Mouse (Mus musculus) neural tube, embryonic 12.5 days (tissue): Measurements from ENCODE around the gene Anks1b. TPM values are rescaled to one million over a fixed set of nuclear protein-coding genes. Genes with fewer than 3 reads are reported as not detected.

ENCODE experiments used
- ATAC-seq: fragments of 200-750 bp; cut with Nextera tagmentation; 2 replicates; pipeline ENCODE4 v1.8.0; 2017; ENCODE audit warnings: low read depth, mild to moderate bottlenecking, moderate TSS enrichment, moderate library complexity; ENCODE audit not compliant: low FRiP score
- H3K27ac ChIP-seq: fragments of 300-500 bp; sonication (generic); 2 replicates; pipeline ENCODE4 v1.5.1; 2016
- H3K27me3 ChIP-seq: fragments of 300-500 bp; sonication (generic); replicated peaks from 2 replicates; pipeline ENCODE4 v1.6.1; 2016; ENCODE audit warnings: mild to moderate bottlenecking
- H3K36me3 ChIP-seq: fragments of 300-500 bp; sonication (generic); 2 replicates; pipeline ENCODE4 v1.6.1; 2016; ENCODE audit warnings: mild to moderate bottlenecking
- H3K4me1 ChIP-seq: fragments of 300-500 bp; sonication (generic); 2 replicates; pipeline ENCODE4 v1.6.1; 2016
- H3K4me2 ChIP-seq: fragments of 300-500 bp; sonication (generic); replicated peaks from 2 replicates; pipeline ENCODE4 v1.6.1; 2016; ENCODE audit warnings: mild to moderate bottlenecking
- H3K4me3 ChIP-seq: fragments of 300-500 bp; sonication (generic); 2 replicates; pipeline ENCODE4 v1.5.1; 2016
- H3K9ac ChIP-seq: fragments of 300-500 bp; sonication (generic); 2 replicates; pipeline ENCODE4 v1.6.1; 2016; ENCODE audit warnings: mild to moderate bottlenecking
- H3K9me3 ChIP-seq: fragments of 300-500 bp; sonication (generic); 2 replicates; pipeline ENCODE4 v1.6.1; 2016; ENCODE audit warnings: mild to moderate bottlenecking
- WGBS: fragments of 180-500 bp; shearing (Covaris S2); methylation state at CpG from one replicate; pipeline ENCODE4 v1.1.7; 2016; 5-methylcytosine and 5-hydroxymethylcytosine counted together
- polyA plus RNA-seq: library from polyadenylated mRNA; unstranded; fragments of >200 nt; fragmentation: Nextera tagmentation; extraction: Ambion mirVana; gene quantifications from 2 replicates; pipeline ENCODE4 v1.2.1, GENCODE M21; 2016

Anks1b gene
- polyA plus RNA-seq, 1 experiment from 2014 or later, result 25.1 TPM

DNA sequence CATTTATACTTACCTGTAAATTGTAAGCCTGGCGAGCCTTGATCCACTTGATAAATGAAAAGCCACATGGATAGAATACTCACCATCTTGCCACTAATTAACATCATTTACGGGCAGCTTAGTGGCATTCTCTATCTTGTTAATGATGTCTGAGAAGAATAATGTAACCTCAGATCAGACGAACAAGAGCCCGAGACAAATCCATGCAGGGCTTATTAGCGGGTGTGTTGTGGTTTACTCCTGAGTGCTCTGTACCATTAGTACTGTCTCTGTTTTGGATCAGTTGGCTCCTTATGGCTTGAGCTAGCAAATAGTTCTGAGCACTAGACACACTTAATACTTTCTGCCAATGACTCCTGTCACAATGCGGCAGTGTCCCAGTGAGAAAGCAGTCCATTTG lies 220.6 kb downstream of the Anks1b start:
- Histone ChIP-seq H3K4me1 (no peaks in the 10 kb centered on the region), H3K27me3 (no peaks in the 10 kb centered on the region), H3K4me3 (no peak overlapping the region), H3K36me3 (no peaks in the 10 kb centered on the region), H3K9me3 (no peaks in the 10 kb centered on the region), H3K27ac (no peak overlapping the region), H3K4me2 (no peak overlapping the region), H3K9ac (no peak overlapping the region)
- no peak for ATAC-seq
- WGBS, result 85% methylated on average over 6 of the region's 6 CpGs

DNA sequence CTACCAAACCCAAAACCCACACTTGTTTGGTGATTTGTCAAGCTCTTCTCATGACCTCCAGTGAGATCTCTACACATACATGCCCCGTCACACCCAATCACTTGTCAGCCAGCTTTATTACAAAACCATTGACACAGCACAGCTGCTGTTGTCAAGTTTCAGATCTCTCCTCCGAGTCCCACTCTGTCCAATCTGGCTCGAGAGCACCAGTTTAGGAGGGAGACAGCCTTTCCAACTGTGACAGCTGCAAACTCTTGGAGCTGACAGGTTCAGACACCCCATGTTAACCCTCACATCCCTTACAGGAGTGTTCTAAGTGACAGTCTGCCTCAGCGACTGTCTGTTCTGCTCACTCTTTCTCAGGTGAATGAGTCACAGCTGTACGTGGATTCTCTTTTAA lies 239.4 kb downstream of the Anks1b start:
- no peak for ATAC-seq
- Histone ChIP-seq H3K36me3 (no peaks in the 10 kb centered on the region), H3K27ac (no peak overlapping the region), H3K27me3 (no peaks in the 10 kb centered on the region), H3K9ac (no peak overlapping the region), H3K9me3 (no peaks in the 10 kb centered on the region), H3K4me1 (no peaks in the 10 kb centered on the region), H3K4me2 (no peak overlapping the region), H3K4me3 (no peak overlapping the region)
- 71% methylated on average over 5 of the region's 5 CpGs for whole genome bisulfite sequencing

DNA sequence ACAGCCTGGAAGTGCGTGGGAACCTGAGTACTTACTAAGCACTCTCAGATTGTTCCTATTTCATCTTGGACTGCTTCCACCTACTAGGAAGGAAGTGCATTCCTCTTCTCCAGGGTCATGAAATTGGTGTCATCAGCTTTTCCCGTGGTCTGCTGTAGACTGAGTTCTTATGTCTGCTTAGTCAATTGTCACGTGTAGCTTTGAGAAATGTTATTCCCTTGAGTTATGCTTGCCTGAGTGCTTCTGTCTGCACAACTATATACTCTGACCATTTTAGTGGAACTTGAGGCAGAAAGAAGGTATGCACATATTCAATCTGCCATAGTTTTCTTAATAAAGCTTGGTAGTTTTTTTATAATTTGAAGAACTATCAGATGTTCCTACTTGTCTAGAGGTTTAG lies 243.6 kb downstream of the Anks1b start:
- H3K9me3 ChIP-seq, result no peaks in the 10 kb centered on the region
- 82% methylated on average over 3 of the region's 3 CpGs for whole genome bisulfite sequencing
- H3K4me2 ChIP-seq, result no peak overlapping the region
- no peak for ATAC-seq
- H3K27me3 ChIP-seq, result no peaks in the 10 kb centered on the region
- no peaks in the 10 kb centered on the region for H3K4me1 ChIP-seq
- no peak overlapping the region for H3K27ac ChIP-seq
- H3K36me3 ChIP-seq, result no peaks in the 10 kb centered on the region
- no peak overlapping the region for H3K4me3 ChIP-seq
- H3K9ac ChIP-seq, result no peak overlapping the region

DNA sequence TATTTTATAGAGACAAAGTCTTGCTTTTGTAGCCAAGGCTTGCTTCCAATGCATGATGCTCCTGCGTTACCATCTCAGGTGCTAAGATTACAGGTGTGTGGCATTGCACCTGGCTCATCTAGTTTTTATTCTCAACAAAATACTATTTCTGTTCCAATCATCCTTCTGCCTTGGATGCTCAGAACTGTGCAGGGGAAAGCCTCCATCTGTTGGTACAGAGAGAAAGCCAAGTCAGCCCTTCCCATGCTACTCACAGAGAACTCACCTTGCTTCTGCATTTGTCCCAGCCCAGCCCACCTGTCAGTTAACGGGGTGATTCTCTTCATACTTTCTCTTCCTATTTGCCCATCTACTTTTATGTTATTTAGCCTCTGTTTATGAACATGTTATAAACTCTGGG lies 244.5 kb downstream of the Anks1b start:
- no peak overlapping the region for H3K4me2 ChIP-seq
- no peaks in the 10 kb centered on the region for H3K4me1 ChIP-seq
- H3K9ac ChIP-seq, result no peak overlapping the region
- H3K27me3 ChIP-seq, result no peaks in the 10 kb centered on the region
- H3K27ac ChIP-seq, result no peak overlapping the region
- no peaks in the 10 kb centered on the region for H3K36me3 ChIP-seq
- ATAC-seq, result no peak
- 95% methylated on average over 2 of the region's 2 CpGs for WGBS
- H3K4me3 ChIP-seq, result no peak overlapping the region
- H3K9me3 ChIP-seq, result no peaks in the 10 kb centered on the region

DNA sequence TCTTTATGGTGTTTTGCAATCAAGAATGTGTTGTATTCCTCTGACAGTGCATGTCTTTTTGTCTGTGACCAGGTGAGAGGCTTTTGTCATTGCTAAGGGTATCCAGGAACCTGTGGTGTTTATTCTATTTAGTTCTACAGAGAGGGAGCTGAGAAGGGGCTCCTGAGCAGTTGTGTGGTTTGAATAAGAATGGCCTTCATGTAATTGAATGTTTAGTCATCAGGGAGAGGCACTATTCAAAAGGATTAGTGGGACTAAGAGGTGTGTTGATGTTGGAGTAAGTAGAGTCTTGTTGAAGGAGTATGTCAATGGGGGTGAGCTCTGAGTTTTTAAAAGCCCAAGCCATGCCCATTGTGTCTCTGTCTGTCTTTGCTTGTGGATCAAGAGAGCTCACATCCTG lies 264.2 kb downstream of the Anks1b start:
- Histone ChIP-seq H3K4me3 (no peak overlapping the region), H3K27ac (no peak overlapping the region), H3K4me2 (no peak overlapping the region), H3K4me1 (no peaks in the 10 kb centered on the region), H3K27me3 (no peaks in the 10 kb centered on the region), H3K9ac (no peak overlapping the region), H3K36me3 (no peaks in the 10 kb centered on the region), H3K9me3 (no peaks in the 10 kb centered on the region)
- no peak for ATAC-seq

DNA sequence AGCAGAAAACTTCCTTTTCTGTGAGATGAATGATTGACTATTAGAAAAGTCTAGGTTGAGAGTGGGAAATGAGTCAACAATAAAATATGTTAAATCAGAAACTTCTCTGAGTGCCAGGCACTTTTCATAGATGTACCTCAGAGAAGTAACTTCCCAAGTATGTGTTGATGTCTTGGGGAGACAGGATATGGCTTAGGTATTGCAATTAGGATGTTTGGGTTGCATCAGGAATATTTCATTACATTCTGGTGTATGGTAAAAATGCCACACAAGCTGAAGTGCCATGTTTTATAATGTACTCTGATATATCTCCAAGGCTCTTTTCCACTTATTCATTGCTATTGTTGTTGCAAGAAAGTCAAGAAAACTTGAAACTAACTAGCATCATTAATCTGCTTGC lies 267.6 kb downstream of the Anks1b start:
- ATAC-seq, result no peak
- no peaks in the 10 kb centered on the region for H3K9me3 ChIP-seq

DNA sequence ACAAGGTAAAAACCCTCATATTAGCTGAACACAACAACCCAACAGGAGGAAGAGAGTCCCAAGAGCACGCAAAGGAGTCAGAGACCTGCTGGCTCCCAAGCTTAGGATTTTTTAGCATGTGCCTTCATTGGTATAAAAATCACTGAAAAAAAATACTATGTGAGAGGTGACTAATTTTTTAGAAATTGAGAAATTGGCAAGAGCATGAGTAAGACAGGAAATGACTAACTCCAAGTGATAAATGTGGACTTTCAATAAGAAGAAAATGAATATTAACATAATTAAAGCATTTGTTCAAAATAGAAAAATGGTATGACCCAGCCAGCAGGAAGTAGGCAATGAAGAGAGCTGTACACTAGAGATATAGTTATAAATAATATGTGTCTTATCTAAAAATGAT lies 271.1 kb downstream of the Anks1b start:
- no peaks in the 10 kb centered on the region for H3K27me3 ChIP-seq
- no peak overlapping the region for H3K4me3 ChIP-seq
- no peak for ATAC-seq
- H3K4me2 ChIP-seq, result no peak overlapping the region
- WGBS, result 93% methylated on average over 1 of the region's 1 CpGs
- H3K9ac ChIP-seq, result no peak overlapping the region
- H3K9me3 ChIP-seq, result 0 out of 2 replicates have a peak, but pooled peaks cover 4% of the 10 kb centered on the region
- no peaks in the 10 kb centered on the region for H3K4me1 ChIP-seq
- H3K36me3 ChIP-seq, result no peaks in the 10 kb centered on the region
- H3K27ac ChIP-seq, result no peak overlapping the region

More for the DNA sequence above, 267.6 kb downstream of the Anks1b start:
- H3K4me1 ChIP-seq, result no peaks in the 10 kb centered on the region
- no peak overlapping the region for H3K9ac ChIP-seq
- no peak overlapping the region for H3K4me2 ChIP-seq
- H3K27me3 ChIP-seq, result no peaks in the 10 kb centered on the region
- H3K36me3 ChIP-seq, result no peaks in the 10 kb centered on the region
- no peak overlapping the region for H3K27ac ChIP-seq
- no peak overlapping the region for H3K4me3 ChIP-seq

DNA sequence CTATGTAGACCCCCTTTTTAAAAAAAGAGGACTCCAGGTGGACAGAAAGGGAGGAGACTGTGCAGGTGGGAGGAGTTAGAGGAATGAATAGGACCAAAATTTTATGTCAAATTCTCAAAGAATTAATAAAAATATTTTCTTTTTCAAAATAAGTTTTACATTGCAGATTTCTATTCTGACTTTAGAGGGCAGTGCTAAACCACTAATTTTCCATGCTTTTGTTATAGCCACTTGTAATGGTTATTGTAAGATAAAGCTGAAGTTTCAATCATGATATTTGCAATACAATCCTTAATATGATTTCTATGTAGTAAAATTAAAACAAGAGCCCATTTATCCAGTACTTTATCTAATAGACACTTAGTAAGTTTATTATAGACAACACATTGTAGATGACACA lies 278.2 kb downstream of the Anks1b start:
- Histone ChIP-seq H3K27me3 (no peaks in the 10 kb centered on the region), H3K9me3 (0 out of 2 replicates have a peak, but pooled peaks cover 4% of the 10 kb centered on the region), H3K9ac (no peak overlapping the region), H3K4me1 (no peaks in the 10 kb centered on the region), H3K4me2 (no peak overlapping the region), H3K4me3 (no peak overlapping the region), H3K27ac (no peak overlapping the region), H3K36me3 (no peaks in the 10 kb centered on the region)
- ATAC-seq, result no peak

DNA sequence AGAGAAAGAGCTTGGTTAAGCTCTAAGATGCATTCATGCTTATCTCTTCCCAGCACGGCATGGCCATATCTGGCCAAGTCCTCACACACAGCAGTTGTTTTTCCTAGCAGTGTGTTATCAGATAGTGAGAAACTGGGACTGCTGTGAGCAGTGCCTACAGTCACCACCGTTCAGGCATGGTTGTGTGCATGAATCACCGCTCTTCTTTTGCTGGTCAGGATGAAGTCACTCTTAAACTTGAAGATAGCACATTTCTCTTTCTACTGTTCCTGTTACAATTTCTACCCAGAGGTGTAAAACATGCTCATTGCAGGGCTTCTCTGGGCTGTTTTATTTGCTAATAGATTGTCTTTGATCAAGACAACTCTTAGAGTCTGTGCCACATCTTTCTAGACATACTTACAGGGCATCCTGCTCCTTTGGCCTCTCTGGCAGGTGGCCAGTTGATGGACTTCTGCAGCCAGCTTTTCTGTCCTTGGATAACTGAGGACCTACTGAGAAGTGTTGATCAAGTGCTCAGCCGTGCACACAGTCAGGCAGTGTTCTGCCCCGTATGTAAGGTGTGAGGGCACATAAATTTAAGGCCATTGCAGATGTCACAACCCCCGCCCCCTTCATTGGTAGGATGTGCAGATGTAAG lies 296.8 kb downstream of the Anks1b start:
- no peak overlapping the region for H3K27ac ChIP-seq
- no peaks in the 10 kb centered on the region for H3K4me1 ChIP-seq
- no peaks in the 10 kb centered on the region for H3K9me3 ChIP-seq
- no peak for ATAC-seq
- H3K27me3 ChIP-seq, result no peaks in the 10 kb centered on the region
- no peak overlapping the region for H3K4me3 ChIP-seq
- H3K4me2 ChIP-seq, result no peak overlapping the region
- H3K36me3 ChIP-seq, result no peaks in the 10 kb centered on the region
- H3K9ac ChIP-seq, result no peak overlapping the region
- 85% methylated on average over 6 of the region's 6 CpGs for whole genome bisulfite sequencing

DNA sequence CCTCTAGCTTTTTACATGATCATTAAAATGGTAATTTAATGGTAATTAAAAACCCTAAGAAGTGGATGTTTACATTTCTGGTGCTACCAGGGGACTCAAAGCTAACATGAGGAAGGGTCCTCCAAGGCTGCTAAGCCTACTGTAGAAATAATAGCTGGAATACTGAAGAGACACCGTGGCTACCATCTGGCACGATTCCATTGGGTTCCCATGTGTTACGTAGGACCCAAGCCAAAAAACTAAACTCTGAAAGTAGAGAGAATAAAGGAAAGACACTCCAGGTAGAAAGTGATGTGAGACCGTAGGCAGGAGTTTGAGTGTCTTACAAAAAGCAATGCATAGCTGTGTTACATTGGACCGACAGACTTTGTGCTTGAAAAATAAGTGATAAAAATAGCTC lies 317.1 kb downstream of the Anks1b start:
- WGBS, result 76% methylated on average over 5 of the region's 5 CpGs
- ATAC-seq, result no peak
- H3K4me2 ChIP-seq, result no peak overlapping the region
- no peaks in the 10 kb centered on the region for H3K27me3 ChIP-seq
- H3K4me3 ChIP-seq, result no peak overlapping the region
- H3K27ac ChIP-seq, result no peak overlapping the region
- H3K9me3 ChIP-seq, result no peaks in the 10 kb centered on the region
- no peak overlapping the region for H3K9ac ChIP-seq
- no peaks in the 10 kb centered on the region for H3K36me3 ChIP-seq
- no peaks in the 10 kb centered on the region for H3K4me1 ChIP-seq

DNA sequence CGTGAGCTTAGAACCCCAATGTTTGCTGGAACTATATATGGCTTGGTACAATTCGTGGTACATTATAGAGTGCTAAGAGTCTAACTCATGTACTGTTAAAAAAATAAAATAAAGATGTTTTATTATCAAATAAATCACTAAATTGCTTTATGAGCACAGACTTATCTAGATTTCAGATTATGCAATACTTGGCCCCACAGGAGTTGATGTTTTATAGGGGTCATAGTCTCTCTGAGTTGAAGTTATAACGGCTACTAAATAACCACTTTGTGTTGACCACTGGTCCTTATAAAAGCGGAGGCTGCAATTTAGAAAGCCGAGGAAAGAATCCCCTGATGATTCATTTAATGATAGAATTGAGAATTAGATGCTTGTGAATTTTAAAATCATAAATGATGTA lies 323.6 kb downstream of the Anks1b start:
- H3K36me3 ChIP-seq, result no peaks in the 10 kb centered on the region
- H3K9me3 ChIP-seq, result no peaks in the 10 kb centered on the region
- H3K4me2 ChIP-seq, result no peak overlapping the region
- ATAC-seq, result no peak
- no peak overlapping the region for H3K4me3 ChIP-seq
- no peaks in the 10 kb centered on the region for H3K27me3 ChIP-seq
- no peak overlapping the region for H3K9ac ChIP-seq
- H3K4me1 ChIP-seq, result no peaks in the 10 kb centered on the region
- H3K27ac ChIP-seq, result no peak overlapping the region
- 79% methylated on average over 5 of the region's 5 CpGs for WGBS

DNA sequence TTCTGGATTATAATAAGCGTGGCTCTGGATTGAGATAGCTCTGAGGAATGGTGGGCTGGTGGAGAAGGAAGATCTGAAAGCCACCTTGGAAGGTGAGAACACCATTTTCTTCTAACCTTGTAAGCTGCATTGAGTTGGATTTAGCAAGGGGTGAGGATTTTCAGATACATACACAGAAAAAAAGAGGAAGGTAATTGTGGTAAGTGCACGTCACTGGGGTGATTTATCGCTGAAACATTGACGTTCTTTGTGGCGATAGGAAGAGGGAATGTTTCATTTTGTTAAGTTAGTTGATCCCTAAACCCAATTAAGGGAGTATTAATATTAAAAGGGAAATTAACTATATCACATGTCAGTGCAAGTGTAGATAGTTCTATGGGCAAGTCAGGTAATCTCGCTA lies 336.7 kb downstream of the Anks1b start:
- 91% methylated on average over 6 of the region's 6 CpGs for WGBS
- ATAC-seq, result no peak
- H3K36me3 ChIP-seq, result no peaks in the 10 kb centered on the region

DNA sequence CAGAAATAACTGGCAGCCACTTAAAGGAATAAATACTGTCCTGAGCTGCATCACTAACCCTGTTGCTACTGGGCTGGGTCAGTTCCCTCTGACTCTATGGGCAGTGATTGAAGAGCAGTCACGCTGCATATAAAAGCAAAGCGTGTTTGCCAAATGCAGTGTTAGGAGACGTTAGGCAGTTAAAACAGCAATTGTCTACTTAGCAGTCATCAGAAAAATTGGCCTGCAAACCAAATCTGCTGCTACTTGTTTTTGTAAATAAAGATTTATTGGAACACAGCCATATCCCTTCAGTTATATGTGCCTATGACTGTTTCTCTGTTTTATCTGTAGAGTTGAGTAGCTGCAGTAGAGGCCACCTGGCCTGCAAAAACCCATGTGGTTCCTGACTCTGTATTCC lies 347.2 kb downstream of the Anks1b start:
- no peak overlapping the region for H3K4me2 ChIP-seq
- no peaks in the 10 kb centered on the region for H3K27me3 ChIP-seq
- no peak for ATAC-seq
- H3K9ac ChIP-seq, result no peak overlapping the region
- no peaks in the 10 kb centered on the region for H3K9me3 ChIP-seq
- no peak overlapping the region for H3K4me3 ChIP-seq
- H3K4me1 ChIP-seq, result no peaks in the 10 kb centered on the region
- no peak overlapping the region for H3K27ac ChIP-seq
- 81% methylated on average over 3 of the region's 3 CpGs for WGBS
- no peaks in the 10 kb centered on the region for H3K36me3 ChIP-seq

More for the DNA sequence above, 336.7 kb downstream of the Anks1b start:
- Histone ChIP-seq H3K4me3 (no peak overlapping the region), H3K9me3 (no peaks in the 10 kb centered on the region), H3K4me2 (no peak overlapping the region), H3K27me3 (no peaks in the 10 kb centered on the region), H3K27ac (no peak overlapping the region), H3K4me1 (no peaks in the 10 kb centered on the region), H3K9ac (no peak overlapping the region)
